Mouse (Mus musculus) gastrocnemius, postnatal 14 days (tissue): ENCODE measurements around the gene Rpl18a. TPM values are rescaled to one million over a fixed set of nuclear protein-coding genes. Genes with fewer than 3 reads are reported as not detected.
"Not testable (repeated sequence)": the region's sequence is repeated elsewhere in the genome, so short reads cannot be mapped to it uniquely, and the experiment has no call there.

Experiments
- DNase-seq: peaks from one replicate; pipeline ENCODE4 v3.0.0; 2021; ENCODE audit warnings: mixed read lengths
- intact Hi-C: fragments of 180-260 bp; cut with DNase I; formaldehyde crosslinking; loops from one replicate; pipeline ENCODE4 v1.15.1; 2025; ENCODE audit warnings: low total_unique reads
- total RNA-seq, 2 experiments: library from RNA; stranded (reverse); gene quantifications; 2 replicates each; pipeline ENCODE4 v1.2.3; 2021

Gene Rpl18a
- total RNA-seq, 2 experiments from 2014 or later = 1,213 to 1,382 TPM

- DNase-seq = no peak
- intact Hi-C loops = no loop called here
Observed at GRCm38 (mm10) chr8:70905463-70905830, 8.2 kb upstream of the Rpl18a start.

- no peak for DNase-seq
- intact Hi-C loops = loop anchor here (5.0 kb wide), 1 partner anchor 58 kb away; no protein-coding TSS in a partner anchor
Observed at GRCm38 (mm10) chr8:70904532-70904931, 7.3 kb upstream of the Rpl18a start.

DNA sequence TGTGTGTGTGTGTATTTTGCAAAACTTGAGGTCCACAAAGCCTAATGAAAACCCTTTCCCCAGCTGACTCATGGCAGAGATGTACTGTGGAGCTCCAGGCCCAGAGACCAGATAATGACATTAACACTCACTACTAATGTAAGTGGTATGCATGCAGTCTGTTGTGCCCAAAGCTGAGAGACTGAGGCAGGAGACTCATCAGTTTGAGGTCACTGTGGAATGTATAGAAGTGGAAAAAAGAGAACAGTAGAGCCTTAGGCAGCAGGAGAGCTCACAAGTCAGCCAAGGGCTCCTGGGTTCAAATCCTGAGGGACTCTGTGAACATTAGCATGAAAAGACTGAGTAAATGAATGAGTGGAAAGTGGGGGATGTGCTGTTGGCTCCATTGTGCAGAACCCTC lies 6.4 kb upstream of the Rpl18a start:
- intact Hi-C loops = loop anchor here (5.0 kb wide), 1 partner anchor 59 kb away; no protein-coding TSS in a partner anchor
- DNase-seq = no peak

DNA sequence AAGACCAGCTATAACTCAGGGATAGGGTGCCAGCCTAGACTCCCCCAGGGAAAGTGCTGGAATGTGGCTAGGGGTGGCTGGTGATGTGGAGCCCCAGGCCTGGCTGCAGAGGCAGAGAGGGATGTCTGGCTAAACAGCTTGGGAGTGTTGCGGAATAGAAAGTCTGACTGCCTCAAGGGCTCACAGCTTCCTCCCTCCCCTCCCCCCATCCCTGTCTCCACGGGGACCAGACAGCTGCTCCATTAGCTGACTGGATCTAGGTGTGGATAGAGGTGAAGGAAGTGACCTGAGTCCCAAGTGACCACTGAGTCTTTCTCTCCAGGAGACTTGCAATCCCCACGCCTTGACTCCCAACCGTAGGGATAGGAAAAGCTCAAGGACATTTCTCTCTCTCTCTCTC lies 5.9 kb upstream of the Rpl18a start:
- intact Hi-C loops = loop anchor here (5.0 kb wide), 1 partner anchor 59 kb away; no protein-coding TSS in a partner anchor
- DNase-seq = no peak

- DNase-seq = no peak
- intact Hi-C loops = loop anchor here (5.0 kb wide), 1 partner anchor 60 kb away; no protein-coding TSS in a partner anchor
Observed at GRCm38 (mm10) chr8:70902211-70902610, 5.0 kb upstream of the Rpl18a start.

GRCm38 (mm10) chr8:70900872-70901387 lies 3.7 kb upstream of the Rpl18a start:
- intact Hi-C loops = loop anchor here (5.0 kb wide), 1 partner anchor 61 kb away; no protein-coding TSS in a partner anchor
- DNase-seq = no peak

DNA sequence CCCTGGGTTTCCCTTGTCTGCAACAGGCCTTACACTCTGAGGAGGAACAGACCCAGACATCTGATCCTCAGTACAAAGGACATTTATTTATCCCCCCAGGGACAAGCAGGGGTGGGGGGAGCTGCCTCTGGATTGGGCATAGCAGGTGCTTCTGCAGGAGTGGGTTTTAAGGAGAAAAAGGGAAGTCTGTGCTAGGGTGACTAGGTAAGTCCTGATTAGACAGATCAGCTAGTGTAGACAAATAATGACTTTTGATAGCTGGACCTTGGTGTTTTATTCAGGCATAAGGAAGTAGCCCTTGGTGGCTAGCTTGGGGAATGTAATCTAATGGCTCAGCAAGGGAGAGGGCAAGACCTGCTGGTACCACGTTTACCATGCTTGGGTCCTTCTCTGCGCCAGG lies 2.0 kb upstream of the Rpl18a start:
- intact Hi-C loops = no loop called here
- DNase-seq = no peak

DNA sequence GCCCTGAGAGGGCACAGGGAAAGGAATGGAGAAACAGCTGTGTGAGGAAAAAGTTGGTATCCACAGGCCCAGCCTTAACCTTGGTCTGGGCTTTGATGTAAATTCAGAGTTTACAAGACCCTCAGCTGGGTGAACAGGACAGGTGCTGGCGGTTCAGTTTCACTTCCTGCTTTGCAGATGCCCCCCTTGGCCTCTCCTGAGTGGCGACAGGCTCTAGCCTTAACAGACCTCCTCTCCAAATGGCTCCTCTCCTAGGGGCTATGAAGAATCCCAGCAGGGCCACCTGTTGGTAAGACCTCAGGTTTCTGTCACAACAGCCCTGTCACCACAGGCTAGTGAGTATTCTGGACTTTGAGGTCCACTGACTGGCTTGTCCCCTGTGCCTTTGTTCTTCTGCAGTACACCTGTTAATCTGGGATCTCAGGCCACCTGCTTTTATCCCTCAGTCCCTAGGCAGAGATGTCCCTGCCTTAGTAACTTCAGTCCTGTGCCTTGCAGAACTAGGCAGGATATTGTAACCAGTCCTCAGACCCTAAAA lies 1.5 kb upstream of the Rpl18a start:
- DNase-seq = no peak
- intact Hi-C loops = no loop called here

DNA sequence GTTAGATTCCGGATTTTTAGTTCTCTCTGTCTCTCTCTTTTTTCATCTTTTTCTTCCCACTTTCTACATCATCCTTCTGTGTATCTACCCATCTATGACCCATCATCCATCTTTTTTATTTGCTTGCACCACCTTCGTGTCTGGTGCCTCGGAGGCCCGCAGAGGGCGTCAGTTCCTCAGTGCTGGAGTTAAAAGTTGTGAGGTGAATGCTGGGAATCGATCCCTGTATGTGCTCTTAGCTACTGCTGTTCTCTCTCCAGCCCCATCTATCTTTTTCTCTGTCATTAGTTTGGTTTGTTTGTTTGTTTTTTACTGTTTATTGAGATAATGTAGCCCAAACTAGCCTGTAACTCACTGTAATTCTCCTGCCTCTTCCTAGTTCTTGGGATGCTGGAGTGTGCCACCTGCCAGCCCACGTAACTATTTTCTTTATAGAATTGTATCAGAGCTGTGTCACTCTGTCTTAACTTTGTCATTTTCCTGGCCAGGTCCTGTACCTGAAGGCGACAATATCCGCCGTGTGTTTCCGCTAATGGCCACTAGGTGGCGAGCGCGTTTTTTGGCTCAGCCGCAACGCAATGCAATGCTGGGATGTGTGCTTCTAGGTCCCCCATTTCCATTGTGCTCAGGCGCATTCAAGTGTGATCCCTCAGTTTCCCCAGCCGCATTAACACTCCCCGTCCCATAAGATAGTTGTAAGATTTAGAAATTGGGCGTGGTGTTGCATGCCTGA lies 635 bp upstream of the Rpl18a start:
- peak; percentile 76 for DNase-seq
- intact Hi-C loops = no loop called here

DNA sequence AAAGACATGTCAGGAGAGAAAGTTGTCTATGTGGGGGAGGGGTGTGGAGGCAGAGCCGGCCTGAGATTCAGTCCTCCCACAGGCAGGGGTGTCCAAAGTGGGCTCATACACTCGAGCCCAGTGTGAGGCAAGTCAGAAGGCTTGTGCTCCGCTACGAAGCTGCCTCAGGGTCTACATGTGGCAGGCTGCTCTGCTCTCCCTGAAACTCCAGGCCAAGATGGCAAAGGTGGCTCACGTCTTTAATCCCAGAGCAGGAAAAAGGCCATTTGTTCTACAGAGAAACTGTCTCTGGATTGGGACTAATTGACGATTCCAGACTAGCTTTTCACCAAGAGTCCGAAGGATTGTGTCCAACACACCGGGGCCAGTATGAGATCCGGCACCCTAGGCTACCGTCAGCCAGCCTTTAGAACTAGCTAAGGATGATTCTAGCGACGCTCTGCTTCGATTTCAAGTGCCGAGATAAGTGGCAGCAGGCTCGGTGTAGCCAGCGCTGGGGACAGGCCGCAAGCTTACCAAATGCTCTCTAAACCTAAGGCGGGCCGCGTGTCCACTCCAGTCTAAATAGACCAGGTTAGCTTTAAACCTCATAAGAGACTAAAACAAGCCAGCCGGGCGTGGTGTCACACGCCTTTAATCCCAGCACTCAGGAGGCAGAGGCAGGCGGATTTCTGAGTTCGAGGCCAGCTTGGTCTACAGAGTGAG lies 744 bp downstream of the Rpl18a start:
- intact Hi-C loops = no loop called here
- no peak for DNase-seq

DNA sequence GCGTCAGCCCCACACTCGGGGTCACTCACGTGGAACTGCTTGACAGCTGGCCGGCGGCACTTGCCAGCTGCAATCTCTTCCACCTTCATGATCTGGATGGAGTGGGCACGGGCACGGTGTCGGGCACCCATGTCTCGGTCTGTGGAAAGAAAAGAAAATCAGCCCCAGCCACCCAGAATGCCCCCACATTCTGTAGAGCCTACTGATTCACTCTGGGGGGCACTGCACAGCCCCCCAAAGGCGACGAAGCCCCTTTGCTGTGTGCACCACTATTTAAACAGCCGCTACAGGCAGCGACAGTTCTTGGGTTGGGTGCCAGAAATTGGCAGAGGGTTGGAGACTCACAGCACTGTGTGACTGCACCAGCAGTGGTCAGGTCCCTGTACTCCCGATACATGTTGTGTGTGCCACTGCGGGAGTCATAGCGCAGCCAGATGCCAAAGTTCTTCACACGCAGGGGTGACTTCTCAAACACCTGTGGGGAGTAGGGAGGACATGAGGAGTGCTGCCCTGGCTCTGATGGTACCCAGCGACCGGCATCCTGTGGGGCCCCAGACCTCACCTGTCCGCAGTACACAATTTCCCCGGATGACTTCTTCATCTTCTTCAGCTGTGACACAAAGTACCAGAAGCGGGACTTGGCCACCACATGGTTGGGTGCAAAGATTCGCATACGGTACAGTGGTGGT lies 1.5 kb downstream of the Rpl18a start:
- DNase-seq = not testable (repeated sequence)
- intact Hi-C loops = loop anchor here (2.0 kb wide), 1 partner anchor 21 kb away; no protein-coding TSS in a partner anchor

GRCm38 (mm10) chr8:70894771-70895545 lies 2.3 kb downstream of the Rpl18a start:
- DNase-seq = no peak
- intact Hi-C loops = loop anchor here (2.0 kb wide), 1 partner anchor 20 kb away; no protein-coding TSS in a partner anchor

DNA sequence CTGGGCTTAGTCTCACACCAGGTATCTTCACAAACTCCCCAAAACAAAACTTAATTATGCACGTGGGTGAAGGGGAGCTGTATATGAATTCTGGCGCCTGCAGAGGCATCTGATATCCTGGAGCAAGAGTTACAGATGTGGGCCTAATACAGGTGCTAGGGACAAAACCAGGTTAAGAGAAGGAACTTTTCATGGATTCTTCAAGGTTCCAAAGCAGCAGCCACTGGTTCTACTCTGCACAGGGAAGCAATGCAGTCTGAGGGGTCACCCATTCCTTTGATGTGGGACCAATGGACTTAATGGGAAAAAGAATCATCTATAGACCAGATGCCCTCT lies 2.9 kb downstream of the Rpl18a start:
- intact Hi-C loops = loop anchor here (2.0 kb wide), 1 partner anchor 20 kb away; no protein-coding TSS in a partner anchor

DNA sequence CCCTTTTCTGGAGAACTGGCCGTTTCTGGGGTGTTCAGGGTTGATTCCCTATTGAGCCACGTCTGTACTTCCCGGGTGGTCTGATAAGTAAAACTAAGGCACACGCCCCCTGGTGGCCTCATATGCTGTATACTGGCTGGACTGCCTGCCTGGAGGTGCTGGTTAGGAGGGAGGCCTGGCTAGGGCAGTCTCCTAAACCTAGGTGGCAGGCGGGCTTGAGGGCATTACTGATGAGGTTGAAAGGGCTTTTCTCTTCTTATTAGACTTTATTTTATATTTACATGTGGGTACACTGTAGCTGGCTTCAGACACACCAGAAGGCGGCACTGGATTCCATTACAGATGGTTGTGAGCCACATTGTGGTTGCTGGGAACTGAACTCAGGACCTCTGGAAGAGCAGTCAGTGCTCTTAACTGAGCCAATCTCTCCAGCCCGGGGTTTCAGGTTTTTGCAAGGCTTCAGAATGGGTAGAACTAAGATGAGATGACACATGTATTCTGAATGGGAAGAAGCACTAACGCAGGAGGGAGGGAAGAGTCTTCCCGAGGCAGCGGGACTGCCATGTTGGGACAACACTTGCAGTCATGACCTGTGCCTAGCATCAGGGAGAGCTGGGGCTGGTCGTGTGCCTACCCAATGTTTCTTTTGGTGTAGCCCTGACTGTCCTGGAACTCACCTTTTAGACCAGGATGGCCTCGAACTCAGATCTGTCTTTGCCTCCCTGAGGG lies 3.4 kb downstream of the Rpl18a start:
- intact Hi-C loops = loop anchor here (2.0 kb wide), 1 partner anchor 19 kb away; no protein-coding TSS in a partner anchor
- peak; percentile 76 for DNase-seq

More for the DNA sequence above, 2.9 kb downstream of the Rpl18a start:
- no peak for DNase-seq

GRCm38 (mm10) chr8:70892896-70893655 lies 4.1 kb downstream of the Rpl18a start:
- intact Hi-C loops = no loop called here
- no peak for DNase-seq

- DNase-seq = no peak
- intact Hi-C loops = no loop called here
Observed at GRCm38 (mm10) chr8:70892022-70892895, 5.0 kb downstream of the Rpl18a start, which contains the start of gene Slc5a5. Gene Slc5a5, minus strand, starts transcription at chr8:70892757.
